Mouse (Mus musculus): ENCODE data around the gene Ubl3.

Ubl3 gene

DNA sequence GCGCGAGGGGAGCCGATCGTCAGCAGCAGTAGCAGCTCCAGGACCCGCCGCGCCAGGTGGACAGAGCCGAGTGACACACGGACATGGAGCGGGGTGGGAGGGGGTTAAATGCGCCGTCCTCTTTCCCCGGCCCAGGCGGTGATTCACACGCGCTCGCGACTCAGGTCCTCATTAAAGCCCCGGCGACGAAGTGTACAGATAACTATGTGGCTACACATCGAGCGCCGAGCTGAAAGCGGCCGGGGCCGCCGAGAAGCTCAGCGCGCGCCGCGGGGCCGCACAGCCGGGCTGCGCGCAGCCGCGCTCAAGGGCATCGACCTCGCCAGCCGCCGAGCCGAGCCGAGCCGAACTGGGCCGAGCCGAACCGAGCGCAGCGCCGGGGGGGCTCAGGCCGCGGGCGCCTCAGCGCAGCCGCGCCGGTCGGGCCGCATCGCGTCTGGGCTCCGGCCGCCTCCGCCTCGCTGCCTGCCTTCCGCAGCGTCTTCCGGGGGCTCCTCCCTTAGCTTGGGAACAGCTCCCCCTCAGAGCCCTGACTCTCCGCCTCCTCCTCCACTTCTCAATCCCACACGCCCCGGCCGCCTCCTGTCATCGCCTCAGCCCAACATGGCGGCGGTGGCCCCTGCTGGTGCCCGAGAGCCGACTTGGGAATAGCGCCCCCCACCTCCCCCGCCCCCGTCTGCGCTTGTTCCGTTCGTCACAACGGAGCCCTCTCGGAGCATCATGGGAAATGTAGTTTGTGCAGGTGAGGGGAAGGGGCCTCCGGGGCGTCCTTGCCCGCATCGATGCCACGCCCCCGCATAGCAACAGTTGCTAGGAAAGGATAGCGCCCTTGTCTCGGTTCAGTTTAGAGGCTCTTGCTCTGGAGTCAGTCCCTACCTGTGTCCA lies at the start of gene Ubl3:
TSS of gene Ubl3 (minus strand) at position 603 of the 885 bp plus-strand sequence.
- peak; percentile 95 for DNase-seq (ENCODE audit: low read depth)

DNA sequence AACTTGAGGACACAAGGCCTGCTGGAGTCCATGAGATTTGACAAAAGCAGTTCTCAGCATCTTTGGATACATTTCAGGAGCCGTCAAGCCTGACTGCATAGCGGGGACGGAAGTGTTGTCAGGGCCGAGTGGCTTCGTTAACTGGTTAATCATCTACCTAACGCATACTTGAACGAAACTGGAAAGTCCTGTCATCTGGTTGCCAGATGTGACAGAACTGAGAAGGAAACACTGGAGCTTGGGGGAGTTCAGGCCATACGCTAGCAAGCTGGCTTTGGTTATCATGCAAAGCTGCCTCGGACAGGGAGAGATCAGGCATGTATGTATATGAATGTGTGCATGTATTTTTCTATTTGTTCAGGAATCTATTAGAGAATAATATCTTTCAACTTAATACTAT lies 45.8 kb upstream of the Ubl3 start:
- DNase-seq (ENCODE audit: low read depth) = no peak

DNA sequence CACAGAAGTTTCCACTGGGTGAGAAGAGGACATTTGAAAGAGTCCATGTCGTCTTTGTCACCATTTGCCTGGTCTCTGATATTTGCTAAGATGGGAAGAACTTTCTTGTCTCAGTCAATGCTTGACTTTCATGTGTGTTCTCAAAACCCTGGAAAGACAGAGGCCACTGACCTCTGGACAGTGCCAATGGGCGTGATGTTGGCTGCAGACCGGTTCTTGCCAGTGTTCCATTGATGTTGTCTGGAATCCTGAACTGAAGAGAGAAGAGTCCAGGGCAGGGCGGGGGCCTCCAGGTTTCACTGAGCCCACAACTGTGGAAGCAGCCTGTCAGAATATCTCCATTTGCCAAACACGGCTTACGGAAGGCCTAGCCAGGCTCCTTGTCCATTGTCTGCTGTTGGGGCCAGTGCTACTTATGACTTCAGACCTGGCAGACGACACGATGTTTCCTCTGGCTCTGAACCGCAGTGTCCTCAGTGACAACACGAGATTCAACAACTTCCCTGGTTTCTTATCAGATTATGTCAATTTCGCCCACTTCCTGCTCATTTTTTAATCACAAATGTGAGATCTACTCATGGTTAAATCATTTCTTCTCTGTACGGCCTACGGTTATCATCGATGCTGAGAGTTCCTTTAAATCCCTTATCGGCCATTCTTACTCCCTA lies 43.6 kb upstream of the Ubl3 start:
- peak; percentile 87 for DNase-seq (ENCODE audit: low read depth)

DNA sequence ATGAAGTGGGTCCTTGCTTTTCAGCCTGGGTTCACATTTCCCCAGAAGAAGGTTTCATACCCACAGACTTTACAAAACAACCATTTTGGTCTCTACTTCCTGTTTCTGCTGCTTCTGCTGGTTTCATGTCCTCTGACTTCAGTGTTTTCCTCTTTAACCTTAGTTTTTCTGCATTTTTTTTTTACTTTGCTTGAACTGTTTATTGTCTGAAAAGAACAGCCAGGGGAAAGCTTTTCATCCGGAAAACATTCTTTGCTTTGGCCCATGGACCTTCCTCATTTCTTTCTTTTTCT lies 42.8 kb upstream of the Ubl3 start:
- DNase-seq (ENCODE audit: low read depth) = no peak

DNA sequence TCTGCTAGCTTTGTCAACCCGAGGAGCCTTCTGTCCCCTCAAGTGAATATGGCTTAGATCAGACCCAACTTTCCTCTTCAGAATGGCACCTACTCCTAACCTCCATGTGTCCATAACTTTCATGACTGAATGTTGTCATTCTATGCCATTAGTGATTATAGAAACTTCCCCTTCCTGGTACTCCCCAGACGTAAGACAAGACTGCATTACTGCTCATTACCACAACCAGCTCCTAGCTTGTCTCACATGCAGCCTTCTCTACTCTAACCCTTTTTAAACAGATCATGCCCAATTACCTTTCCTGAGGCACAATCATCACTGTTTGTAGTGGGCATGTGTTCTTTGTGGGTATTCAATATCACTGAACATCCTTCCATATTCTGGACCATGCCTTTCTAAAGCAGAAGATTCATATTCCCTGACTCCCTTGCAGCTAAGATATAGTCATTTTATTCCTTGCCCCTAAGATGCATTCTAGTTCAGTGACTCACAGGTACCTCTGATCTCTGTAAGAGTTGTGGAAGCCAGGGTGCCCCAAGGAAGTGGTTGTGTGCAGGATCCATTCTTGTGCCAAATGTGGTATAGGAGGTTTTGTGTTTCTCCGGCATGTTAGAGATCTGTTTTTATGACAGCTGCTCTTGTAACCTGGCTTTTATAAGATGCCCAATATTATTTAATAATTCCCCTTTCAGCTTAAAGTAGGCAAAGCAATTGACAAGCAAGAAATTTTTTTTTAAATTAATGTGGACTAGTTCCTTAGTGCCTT lies 42.3 kb upstream of the Ubl3 start:
- peak; percentile 77 for DNase-seq (ENCODE audit: low read depth)

DNA sequence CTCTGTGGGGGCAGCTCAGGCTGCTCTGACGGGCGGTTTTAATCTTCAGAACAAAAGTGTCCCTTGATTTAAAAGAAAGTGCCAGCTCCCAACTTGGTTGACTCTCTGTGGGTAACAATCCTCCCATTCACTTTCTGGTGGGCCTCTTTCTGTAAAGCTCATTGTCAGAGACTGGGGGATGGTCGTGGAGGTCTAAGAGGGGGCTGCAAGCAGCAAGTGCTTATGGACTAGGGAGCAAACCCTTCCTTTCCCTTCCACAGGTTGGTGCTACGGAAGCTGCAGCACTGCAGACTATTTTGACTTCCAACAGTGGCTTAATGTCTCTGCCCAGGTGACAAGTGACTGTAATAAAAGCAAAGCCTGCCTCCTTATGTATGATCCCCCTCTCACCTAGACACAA lies 41.0 kb upstream of the Ubl3 start:
- no peak for DNase-seq (ENCODE audit: low read depth)

DNA sequence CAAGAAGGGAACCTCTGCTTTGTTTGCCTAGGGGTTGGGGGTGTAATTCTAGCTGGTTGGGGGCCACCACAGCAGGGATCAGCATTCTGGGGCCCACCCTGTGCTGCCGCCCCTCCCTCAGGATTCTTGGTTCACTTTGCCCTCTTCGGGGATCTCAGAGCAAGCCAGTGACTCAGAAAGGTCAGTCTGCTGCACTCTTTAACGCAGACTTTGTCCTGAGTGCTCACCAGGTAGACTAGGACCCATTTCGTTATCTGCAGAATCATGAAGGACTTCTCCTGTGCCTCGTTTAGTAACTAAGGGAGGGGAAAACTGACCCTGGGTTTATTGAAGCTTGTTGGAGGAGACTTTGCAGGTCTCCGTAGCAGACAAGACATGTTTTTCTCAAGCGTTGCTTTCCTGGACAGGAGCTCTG lies 38.9 kb upstream of the Ubl3 start:
- no peak for DNase-seq (ENCODE audit: low read depth)

DNA sequence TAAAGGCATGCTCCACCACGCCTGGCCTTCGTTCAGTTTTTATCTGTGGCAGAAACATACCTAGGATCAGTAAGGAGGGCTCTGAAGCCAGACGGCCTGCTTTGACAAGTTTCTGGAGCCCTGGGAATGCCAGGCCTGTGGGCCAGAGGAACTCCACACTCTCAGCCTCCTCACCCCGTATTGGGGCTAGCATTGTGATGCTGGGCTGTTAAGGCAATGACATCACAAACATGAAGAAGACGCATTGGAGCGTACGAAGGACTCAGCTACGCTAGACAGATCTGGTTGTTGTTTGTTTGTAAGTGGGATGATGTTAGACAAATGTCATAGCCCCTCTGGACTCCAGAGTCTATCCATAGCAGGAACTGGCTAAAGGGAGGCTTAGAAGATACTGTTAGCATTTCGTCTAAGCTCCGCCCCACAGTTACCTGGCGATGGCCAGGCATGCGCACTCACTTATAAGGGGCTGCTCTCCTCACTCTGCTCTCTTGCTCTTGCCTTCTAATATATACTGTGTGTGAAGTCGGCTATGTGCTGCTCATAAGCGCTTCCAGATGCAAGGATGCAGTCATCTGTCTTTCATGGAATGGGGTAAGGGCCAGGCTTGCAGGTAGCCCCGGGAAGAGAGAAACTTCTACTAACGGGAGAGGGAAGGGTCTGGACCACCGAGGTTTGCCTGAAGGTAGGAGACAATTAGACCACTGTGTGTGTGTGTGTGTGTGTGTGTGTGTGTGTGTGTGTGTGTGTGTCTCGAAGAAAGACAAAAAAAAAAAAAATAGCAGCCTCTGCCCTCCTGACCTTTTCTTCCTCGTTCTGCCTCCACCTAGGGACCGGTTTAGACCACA lies 38.2 kb upstream of the Ubl3 start:
- no peak for DNase-seq (ENCODE audit: low read depth)

DNA sequence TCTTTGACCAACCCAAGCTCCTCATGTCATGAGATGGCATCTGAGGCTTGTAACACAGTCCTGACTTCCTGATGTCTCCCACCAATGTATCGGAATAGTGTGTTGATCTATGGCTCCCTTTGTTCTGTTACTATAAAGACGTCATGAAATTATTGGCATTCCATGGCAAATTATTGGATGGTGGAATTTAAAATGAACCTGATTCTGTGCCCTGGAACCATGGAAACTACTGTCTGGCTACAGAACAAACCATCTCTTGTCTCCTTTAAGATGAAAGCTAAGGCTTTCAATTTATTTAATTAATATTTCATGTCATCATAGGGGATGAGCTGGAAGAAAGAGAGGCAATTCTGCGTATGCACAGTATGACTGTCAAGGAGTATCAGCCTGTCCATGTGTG lies 36.4 kb upstream of the Ubl3 start:
- no peak for DNase-seq (ENCODE audit: low read depth)

DNA sequence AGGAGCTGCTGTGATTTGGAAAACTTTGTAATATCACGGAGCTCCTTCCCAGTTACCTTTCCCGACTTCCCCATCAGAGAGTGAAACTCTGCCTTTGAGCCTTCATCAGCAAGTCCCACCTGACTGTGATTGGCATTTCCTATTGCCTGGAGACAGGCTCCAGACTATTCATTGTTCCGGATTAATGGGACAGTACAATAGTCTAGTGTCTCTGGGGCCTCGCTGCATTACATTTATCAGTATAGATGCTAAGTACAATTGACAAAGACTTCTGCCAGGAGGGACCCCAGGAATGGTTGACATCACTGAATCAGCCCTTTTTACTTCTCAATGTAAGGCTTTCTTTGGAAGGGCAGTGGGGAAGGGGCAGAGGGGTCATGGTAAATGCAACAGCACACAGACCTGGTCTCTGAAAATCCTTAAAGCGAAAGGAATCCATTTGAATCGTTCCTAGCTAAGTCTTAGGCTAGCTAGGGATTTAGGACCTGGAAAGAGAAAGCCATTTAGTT lies 35.6 kb upstream of the Ubl3 start:
- DNase-seq (ENCODE audit: low read depth) = no peak

DNA sequence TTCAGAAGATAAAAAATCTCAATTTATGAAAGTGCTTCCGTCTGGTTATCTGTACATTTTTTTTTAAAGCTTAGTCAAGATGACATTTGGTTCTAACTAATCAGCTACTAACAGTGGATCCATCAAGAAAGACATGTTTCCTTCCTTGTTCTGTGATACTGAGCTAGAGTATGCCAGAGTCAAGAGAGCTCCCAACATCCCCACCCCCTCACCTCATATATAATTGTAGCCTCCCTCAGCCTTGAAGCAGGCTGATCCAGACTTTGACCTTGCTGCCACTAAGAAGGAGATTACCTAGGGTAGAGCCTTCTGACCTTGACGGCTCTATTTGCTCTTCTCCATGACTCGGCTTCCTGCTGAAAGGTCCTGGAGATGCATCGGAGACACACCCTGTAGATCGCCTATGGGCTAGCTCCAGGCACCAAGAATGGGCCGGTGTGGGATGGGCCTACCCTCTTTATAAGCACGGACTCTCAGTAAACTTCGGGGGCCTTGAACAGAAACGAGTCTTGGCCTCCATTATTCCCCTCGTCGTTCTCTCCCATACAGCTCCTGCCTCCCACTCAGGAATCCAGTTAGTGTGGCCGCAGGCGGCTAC lies 27.9 kb upstream of the Ubl3 start:
- no peak for DNase-seq (ENCODE audit: low read depth)

DNA sequence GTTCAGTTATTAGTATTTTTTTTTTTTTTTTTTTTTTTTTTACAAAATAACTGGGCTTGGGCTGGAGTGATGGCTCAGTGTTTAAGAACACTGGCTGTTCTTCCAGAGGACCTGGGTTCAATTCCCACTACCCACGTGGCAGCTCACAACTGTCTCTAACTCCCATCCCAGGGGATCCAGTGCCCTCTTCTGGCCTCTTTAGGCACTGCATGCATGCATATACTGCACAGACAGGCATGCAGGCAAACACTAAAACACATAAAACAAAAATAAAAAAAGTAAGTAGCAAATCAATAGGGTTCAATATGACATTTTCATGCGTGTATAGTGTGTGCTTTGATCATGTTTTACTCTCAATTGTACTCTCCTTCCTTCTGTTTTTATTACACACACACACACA lies 26.6 kb upstream of the Ubl3 start:
- no peak for DNase-seq (ENCODE audit: low read depth)

DNA sequence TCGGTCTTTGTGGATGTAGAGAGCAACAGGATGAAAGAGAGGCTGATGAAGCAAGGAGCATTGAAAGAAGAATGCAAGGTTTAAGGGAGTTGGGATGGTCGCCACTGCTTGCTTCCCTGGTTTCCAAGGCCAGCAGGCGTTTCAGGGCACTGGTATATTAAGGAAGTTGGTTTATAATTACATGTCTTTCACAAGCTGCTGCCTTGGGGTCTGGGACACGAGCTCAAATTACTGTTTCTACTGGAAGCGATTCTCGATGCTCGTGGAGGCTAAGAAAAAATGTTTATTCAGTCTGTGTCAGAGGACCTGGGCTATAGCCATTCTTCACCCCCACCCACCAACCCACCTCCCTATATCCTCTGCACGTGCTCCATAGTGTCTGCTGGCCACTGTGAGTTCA lies 25.8 kb upstream of the Ubl3 start:
- DNase-seq (ENCODE audit: low read depth) = no peak

DNA sequence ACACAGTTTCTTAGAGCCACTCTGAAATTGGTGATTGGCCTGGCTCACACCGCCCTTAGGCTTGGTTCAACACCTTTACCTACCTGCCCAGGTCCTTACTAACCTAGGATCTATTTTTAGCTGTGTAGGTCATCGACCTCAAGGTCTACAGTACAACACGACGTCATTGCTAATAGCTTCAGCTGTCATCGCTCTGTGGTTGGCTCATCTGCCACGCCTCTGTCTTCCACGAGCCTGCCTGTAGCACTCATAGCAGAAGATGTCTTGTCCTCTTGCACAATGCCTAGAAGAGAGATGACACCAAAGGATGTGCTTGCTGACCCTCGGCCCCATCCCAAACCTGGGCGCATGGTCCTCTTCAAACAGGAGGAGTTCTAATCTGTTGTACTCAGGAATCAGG lies 24.7 kb upstream of the Ubl3 start:
- DNase-seq (ENCODE audit: low read depth) = no peak

DNA sequence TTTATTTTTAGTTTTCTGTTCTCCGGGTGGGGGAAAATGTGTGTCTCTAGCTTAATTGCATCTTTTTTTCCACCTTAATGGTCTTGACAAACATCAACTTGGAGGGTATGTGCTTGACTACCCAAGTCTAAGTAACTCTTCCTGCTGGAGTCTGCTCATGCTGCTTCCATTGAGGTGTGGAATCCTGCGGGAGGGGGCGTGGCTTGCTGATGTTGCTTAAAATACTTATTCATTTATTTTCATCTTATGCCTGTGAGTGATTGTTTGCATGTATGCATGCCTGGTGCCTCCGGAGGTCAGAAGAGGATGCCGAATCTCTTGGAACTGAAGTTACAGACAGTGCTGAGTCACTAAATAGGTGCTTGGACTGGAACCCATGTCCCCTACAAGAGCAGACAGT lies 22.6 kb upstream of the Ubl3 start:
- DNase-seq (ENCODE audit: low read depth) = no peak

DNA sequence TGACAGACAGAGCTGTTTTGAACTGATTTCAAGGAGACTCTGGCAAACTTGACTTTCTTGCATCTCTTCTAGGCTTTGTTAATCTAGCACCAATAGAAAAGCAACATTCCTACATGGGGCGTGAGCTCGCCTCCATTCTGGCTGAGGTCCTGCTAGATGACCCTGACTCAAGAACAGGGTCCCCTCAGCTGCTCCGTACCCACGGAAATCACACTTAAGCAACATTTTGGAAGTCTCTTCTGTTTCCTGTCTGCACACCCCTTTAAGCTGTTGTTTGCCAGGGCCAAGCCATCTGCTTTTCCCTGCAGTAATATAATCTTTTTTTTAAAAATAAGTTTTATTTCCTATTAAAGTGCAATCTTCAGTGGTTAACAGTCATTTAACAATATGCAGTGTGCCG lies 20.1 kb upstream of the Ubl3 start:
- DNase-seq (ENCODE audit: low read depth) = no peak

DNA sequence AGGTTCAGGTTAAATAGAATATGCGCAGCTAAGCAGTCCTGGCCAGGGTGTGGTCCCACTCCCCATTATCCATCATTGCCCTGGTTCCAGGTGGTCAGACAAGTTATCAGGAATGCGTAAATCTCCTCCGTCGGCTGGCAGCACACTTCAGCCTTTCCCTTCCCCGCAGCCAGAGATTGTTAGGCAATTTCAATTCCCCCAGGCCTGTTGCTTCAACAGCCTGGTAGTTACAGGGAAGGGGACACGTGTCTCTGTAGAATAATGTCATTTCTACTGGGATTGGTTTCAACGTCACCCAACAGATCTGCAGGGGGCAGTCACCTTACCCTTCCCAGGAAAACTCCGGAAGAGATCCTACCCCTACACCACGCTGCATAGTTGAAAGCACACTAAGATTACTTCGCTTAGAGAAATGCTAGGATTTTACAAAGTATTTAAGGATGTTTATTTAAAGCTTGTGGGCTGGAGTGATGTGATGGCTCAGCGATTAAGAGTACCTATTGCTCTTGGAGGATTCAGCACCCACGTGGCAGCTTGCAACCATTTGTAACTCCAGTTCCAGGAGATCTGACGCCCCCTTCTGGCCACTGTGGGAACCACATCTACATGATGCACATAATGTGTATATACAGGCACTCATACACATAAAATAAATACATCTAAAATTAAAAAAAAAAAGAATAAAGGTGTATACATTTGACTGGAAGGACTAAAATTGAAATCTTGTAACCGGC lies 18.1 kb upstream of the Ubl3 start:
- DNase-seq (ENCODE audit: low read depth) = peak; percentile 40

DNA sequence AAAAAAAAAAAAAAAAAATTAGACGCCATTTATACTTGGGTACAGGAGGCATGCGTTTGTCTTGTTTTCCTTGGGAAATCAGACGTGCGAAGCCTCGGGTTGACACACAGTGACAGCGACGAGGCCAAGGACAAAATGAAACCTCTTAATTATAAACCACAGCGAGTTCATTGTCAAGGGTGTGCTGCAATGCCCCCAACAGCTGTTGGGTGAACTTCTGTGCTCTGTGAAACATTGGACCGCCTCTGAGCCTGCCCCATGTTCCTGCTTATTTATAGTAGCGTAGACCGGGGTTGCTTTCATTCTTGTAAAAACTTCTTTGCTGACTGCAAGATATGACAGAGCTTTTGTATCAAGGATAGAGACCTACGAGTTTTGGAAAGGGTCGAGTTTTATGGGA lies 16.9 kb upstream of the Ubl3 start:
- no peak for DNase-seq (ENCODE audit: low read depth)

DNA sequence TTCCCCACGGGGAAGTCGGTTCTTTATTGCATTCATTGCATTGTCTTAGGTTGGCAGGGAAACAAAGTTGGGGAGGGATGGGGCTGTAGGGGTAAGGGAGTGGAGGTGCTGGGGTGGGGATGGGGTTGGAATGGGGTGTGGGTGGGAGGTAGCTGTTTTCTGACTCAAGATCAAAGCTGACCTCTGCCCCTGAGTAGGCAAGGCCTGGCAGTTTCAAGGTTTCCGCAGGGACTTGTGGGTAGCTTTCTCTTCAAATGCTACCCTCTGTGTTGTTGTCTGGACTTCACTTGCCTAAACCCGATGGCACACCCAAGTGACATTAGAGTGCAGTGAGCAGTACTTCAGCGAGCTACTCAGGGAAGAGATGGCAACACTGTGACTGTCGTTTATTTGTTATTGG lies 13.0 kb upstream of the Ubl3 start:
- no peak for DNase-seq (ENCODE audit: low read depth)

DNA sequence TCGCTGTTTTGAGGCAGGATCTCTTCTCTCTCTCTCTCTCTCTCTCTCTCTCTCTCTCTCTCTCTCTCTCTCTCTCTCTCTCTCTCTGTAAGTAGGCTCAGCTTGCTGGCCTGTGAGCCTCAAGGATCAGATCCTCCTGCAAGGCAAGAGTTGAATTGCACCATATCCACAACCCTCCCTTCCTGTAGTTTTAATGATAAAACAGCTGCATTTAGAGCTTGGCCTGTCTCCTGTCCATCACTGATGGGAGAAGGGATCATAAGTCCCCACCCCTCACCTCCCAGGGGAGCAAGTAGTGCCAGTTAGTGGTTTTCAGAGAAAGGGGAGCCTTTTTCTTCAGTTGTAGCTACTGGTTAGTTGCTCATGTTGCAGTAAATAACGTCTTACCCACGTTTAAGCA lies 11.5 kb upstream of the Ubl3 start:
- no peak for DNase-seq (ENCODE audit: low read depth)

DNA sequence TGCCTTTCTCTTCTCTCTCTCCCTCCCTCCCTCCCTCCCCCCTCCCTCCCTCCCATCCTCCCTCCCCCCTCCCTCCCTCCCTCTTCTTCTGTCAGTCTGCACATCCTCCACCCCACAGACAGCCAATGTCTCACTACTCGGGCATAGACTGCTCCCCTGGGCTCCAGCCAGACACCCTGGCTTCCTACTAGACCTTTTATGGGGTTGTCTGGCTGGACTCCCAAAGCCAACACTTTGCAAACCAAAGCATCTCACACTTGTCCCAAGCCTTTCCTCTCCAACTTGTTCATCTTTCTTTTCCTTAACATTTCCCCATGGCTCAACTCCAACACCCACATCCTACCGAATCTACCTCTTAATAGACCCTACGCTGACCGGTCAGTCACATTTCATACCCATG lies 10.7 kb upstream of the Ubl3 start:
- DNase-seq (ENCODE audit: low read depth) = no peak

Data from induced T-regulatory cell, adult 2 months (primary cell).